ENCODE assay signal across 8 mouse cellular contexts in the genomic region with DNA sequence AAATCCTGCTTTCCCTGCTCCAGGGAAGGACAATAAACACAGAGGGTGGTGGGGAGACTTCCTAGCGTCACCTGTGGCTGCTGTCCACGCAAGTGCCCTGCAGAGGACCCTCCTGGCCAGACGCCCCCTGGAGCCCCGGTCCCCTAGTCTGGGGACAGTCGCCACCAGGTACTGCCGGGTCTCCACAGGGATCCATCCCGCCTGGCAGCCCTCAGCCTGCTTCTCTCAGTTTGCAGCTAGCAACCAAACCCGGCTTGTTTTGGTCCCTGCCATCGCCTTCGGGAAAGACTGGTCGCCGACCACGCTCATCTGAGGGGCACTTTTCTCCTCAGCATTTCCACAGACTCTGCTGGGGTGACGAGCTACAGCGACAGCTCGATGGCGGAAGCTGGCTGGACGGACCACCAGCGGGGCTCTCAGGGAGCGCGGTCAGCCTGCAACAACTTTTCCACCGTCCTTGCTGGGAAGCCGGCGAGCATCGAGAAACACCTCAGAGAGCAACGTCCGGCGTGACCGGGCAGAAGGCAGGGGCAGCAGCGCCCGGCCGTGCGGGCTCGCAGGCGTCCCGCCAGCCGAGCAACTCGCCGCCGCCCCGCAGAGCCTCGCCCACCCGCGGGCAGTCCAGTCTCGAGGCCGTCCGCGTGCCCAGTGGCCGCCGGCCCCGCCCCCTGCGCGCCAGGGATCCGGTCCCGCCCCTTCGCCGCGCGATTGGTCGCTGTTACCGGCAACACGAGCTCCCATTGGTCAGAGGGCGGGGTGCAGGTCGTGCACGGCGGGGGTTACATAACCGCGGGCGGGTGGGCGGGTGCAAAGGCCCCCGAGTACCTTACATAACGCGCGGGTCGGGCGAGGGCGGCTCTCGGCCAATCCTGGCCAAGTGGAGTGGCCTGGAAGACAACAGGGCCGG. TPM values are rescaled to one million over a fixed set of nuclear protein-coding genes. Genes with fewer than 3 reads are reported as not detected.
DNase-seq lines count a peak whose midpoint lies in the region; ATAC-seq lines count a peak whose summit lies in the region.

A gene (minus strand): TSS at position 629 of the 907 bp plus-strand sequence.

- peak within 1 kb of the TSS; percentile 33; the same call in 1 of the 2 replicates for H3K27ac ChIP-seq in forebrain, embryonic 14.5 days (ENCODE audit: low read depth, low read length)
- peak within 1 kb of the TSS; percentile 69 for H3K27ac ChIP-seq in neural tube, embryonic 15.5 days (replicated peaks)

- H3K4me1 ChIP-seq in forebrain, embryonic 14.5 days (ENCODE audit: control insufficient read depth, insufficient read depth, low read length): peaks cover 6% of the 10 kb centered on the region; the same call in 1 of the 2 replicates
- H3K4me1 ChIP-seq in neural tube, embryonic 15.5 days: peaks cover 17% of the 10 kb centered on the region

- peaks cover 24% of the 10 kb centered on the region for H3K36me3 ChIP-seq in forebrain, embryonic 14.5 days (ENCODE audit: control insufficient read depth, insufficient read depth, low read length)
- peaks cover 28% of the 10 kb centered on the region for H3K36me3 ChIP-seq in neural tube, embryonic 15.5 days

- WGBS in forebrain, embryonic 14.5 days: under 1% methylated on average over 53 of the region's 79 CpGs
- WGBS in neural tube, embryonic 15.5 days: under 1% methylated on average over 70 of the region's 79 CpGs

- peak within 1 kb of the TSS; percentile 98 for H3K4me2 ChIP-seq in forebrain, embryonic 14.5 days (ENCODE audit: low read length)
- peak within 1 kb of the TSS; percentile 96 for H3K4me2 ChIP-seq in neural tube, embryonic 15.5 days

- peak; percentile 95 for DNase-seq in ES-CJ7 (ENCODE audit: low read depth, low spot score)
- DNase-seq in cerebellum, adult 11 months: peak; percentile 99
- DNase-seq in forebrain, embryonic 14.5 days (ENCODE audit: low spot score): peak; percentile 93
- DNase-seq in heart, postnatal 14 days: peak; percentile 99
- peak; percentile 99 for DNase-seq in layer of hippocampus, adult 11-12 months (ENCODE audit: low spot score)
- peak; percentile 97 to 98 for DNase-seq in lung, adult 18-20 months
- peak; percentile 97 for DNase-seq in testis, postnatal 14 days (ENCODE audit: low spot score)

- intact Hi-C loops in heart, postnatal 14 days (cut with DNase I): no loop called here

- H3K9ac ChIP-seq in forebrain, embryonic 14.5 days (ENCODE audit: low read length): peak within 1 kb of the TSS; percentile 61
- H3K9ac ChIP-seq in neural tube, embryonic 15.5 days (replicated peaks): peak within 1 kb of the TSS; percentile 51

- H3K9me3 ChIP-seq in forebrain, embryonic 14.5 days (replicated peaks; ENCODE audit: control insufficient read depth, low read length): no peaks in the 10 kb centered on the region
- no peaks in the 10 kb centered on the region for H3K9me3 ChIP-seq in neural tube, embryonic 15.5 days (replicated peaks)

- 0 out of 2 replicates have a peak, but pooled peaks cover 2% of the 10 kb centered on the region for H3K27me3 ChIP-seq in forebrain, embryonic 14.5 days (replicated peaks; ENCODE audit: control insufficient read depth, insufficient read depth, low read length)
- peaks cover 11% of the 10 kb centered on the region; the same call in 1 of the 2 replicates for H3K27me3 ChIP-seq in neural tube, embryonic 15.5 days (replicated peaks)

- H3K4me3 ChIP-seq in forebrain, embryonic 14.5 days (ENCODE audit: low read depth, low read length): peak within 1 kb of the TSS; percentile 53
- peak within 1 kb of the TSS; percentile 63 for H3K4me3 ChIP-seq in neural tube, embryonic 15.5 days (replicated peaks)

- peak; percentile 98 for ATAC-seq in forebrain, embryonic 14.5 days
- ATAC-seq in neural tube, embryonic 15.5 days (ENCODE audit: low FRiP score): peak; percentile 96

RNA-seq across cellular contexts. Expression of the gene that starts here (rescaled TPM):
- polyA plus RNA-seq in forebrain, embryonic 14.5 days (2014; fragmentation: Nextera tagmentation; extraction: Ambion mirVana): 2.6 and 2.9 TPM in 2 replicates
- total RNA-seq in heart, postnatal 14 days (2021): 10 to 100 TPM; 11.8 to 16.3 TPM
- 3.6 and 4.3 TPM in 2 replicates for polyA plus RNA-seq in neural tube, embryonic 15.5 days (2015; fragmentation: Nextera tagmentation; extraction: Ambion mirVana)

Comparison
In these comparisons a context has a peak if more than half of its experiments do, and no peak if none do; other contexts are left out.
1. Peak in every context shown above with its lines: DNase-seq, ATAC-seq, H3K4me3 ChIP-seq and H3K27ac ChIP-seq.